ENCODE assay signal across 10 mouse cellular contexts in genomic region chr9:107637070-107637469, GRCm38 (mm10). TPM values are rescaled to one million over a fixed set of nuclear protein-coding genes. Genes with fewer than 3 reads are reported as not detected.
DNase-seq lines count a peak whose midpoint lies in the region; ATAC-seq lines count a peak whose summit lies in the region.
"Had no signal": no experiment of that assay in that cellular context is flagged by ENCODE, and none has a peak within 500 bp of the region (broad histone marks: within the 10 kb centered on the region; RNA-seq: fewer than 3 reads in every experiment).

No protein-coding gene starts in this region.

- 58% methylated on average over 7 of the region's 7 CpGs for WGBS in liver, embryonic 11.5 days
- 61% methylated on average over 7 of the region's 7 CpGs for WGBS in liver, embryonic 12.5 days (ENCODE audit: insufficient replicate concordance)
- WGBS in forebrain, embryonic 13.5 days: 2% methylated on average over 7 of the region's 7 CpGs

- H3K9ac ChIP-seq in liver, embryonic 11.5 days (ENCODE audit: low read depth, low read length): no peak overlapping the region
- H3K9ac ChIP-seq in liver, embryonic 12.5 days: no peak overlapping the region
- peak overlapping the region; percentile 48 for H3K9ac ChIP-seq in forebrain, embryonic 13.5 days

- no peak for DNase-seq in liver, embryonic 11.5 days (ENCODE audit: low spot score)
- DNase-seq in mesoderm, embryonic 11.5 days (ENCODE audit: low read depth, low spot score): peak; percentile 80
- DNase-seq in gastrocnemius, postnatal 36 days: no peak
- no peak for DNase-seq in urinary bladder, postnatal 36 days (ENCODE audit: low spot score in 2 of 2)
- no peak for DNase-seq in lung, adult 18-20 months
- DNase-seq: thymus, postnatal 14 days had no signal

- H3K4me2 ChIP-seq in liver, embryonic 11.5 days: no peak overlapping the region
- no peak overlapping the region for H3K4me2 ChIP-seq in liver, embryonic 12.5 days
- peak overlapping the region; percentile 31 for H3K4me2 ChIP-seq in forebrain, embryonic 13.5 days

- intact Hi-C loops in gastrocnemius, postnatal 36 days (cut with DNase I): no loop called here

- no peaks in the 10 kb centered on the region for H3K36me3 ChIP-seq in liver, embryonic 11.5 days (ENCODE audit: control insufficient read depth, insufficient read depth, low read length)
- 0 out of 2 replicates have a peak, but pooled peaks cover 1% of the 10 kb centered on the region for H3K36me3 ChIP-seq in liver, embryonic 12.5 days
- H3K36me3 ChIP-seq in forebrain, embryonic 13.5 days (ENCODE audit: poor library complexity, severe bottlenecking): no peaks in the 10 kb centered on the region

- no peaks in the 10 kb centered on the region for H3K27me3 ChIP-seq in liver, embryonic 11.5 days (replicated peaks; ENCODE audit: control insufficient read depth, insufficient read depth, low read length)
- H3K27me3 ChIP-seq in liver, embryonic 12.5 days (replicated peaks): no peaks in the 10 kb centered on the region
- H3K27me3 ChIP-seq in forebrain, embryonic 13.5 days: no peaks in the 10 kb centered on the region

- H3K27ac ChIP-seq in liver, embryonic 11.5 days (ENCODE audit: low read depth, low read length): peak overlapping the region; percentile 27; the same call in 1 of the 2 replicates
- H3K27ac ChIP-seq in liver, embryonic 12.5 days: no peak overlapping the region
- peak overlapping the region; percentile 89 for H3K27ac ChIP-seq in forebrain, embryonic 13.5 days

- no peak overlapping the region for H3K4me3 ChIP-seq in liver, embryonic 11.5 days (ENCODE audit: low read depth, low read length)
- H3K4me3 ChIP-seq in liver, embryonic 12.5 days: no peak overlapping the region
- H3K4me3 ChIP-seq in forebrain, embryonic 13.5 days: no peak overlapping the region; the same call in 1 of the 2 replicates

- H3K9me3 ChIP-seq in liver, embryonic 11.5 days (ENCODE audit: control insufficient read depth, low read length): no peaks in the 10 kb centered on the region
- H3K9me3 ChIP-seq in liver, embryonic 12.5 days (replicated peaks): no peaks in the 10 kb centered on the region
- H3K9me3 ChIP-seq in forebrain, embryonic 13.5 days (replicated peaks): no peaks in the 10 kb centered on the region

- no peak for ATAC-seq in liver, embryonic 11.5 days (replicated peaks; ENCODE audit: low FRiP score)
- ATAC-seq in liver, embryonic 12.5 days: no peak
- peak; percentile 41 for ATAC-seq in forebrain, embryonic 13.5 days

- peaks cover 16% of the 10 kb centered on the region for H3K4me1 ChIP-seq in liver, embryonic 11.5 days (replicated peaks; ENCODE audit: control insufficient read depth, insufficient read depth, low read length)
- peaks cover 59% of the 10 kb centered on the region for H3K4me1 ChIP-seq in liver, embryonic 12.5 days
- H3K4me1 ChIP-seq in forebrain, embryonic 13.5 days: peaks cover 68% of the 10 kb centered on the region

RNA-seq across cellular contexts. Expression of gene Gnai2, which starts 1.9 kb away (rescaled TPM):
- 217 and 233 TPM in 2 replicates for polyA plus RNA-seq in liver, embryonic 11.5 days (2014; fragmentation: Nextera tagmentation; extraction: Ambion mirVana)
- polyA plus RNA-seq in liver, embryonic 12.5 days (2016; fragmentation: Nextera tagmentation; extraction: Ambion mirVana): 206 and 210 TPM in 2 replicates
- 397 and 426 TPM in 2 replicates for polyA plus RNA-seq in forebrain, embryonic 13.5 days (2015; fragmentation: Nextera tagmentation; extraction: Ambion mirVana)
- total RNA-seq in gastrocnemius, postnatal 36 days (2021): 10 to 100 TPM; 65.2 to 70.5 TPM

RNA-seq across cellular contexts. Expression of gene Sema3b, which starts 28.0 kb away (rescaled TPM):
- 0.63 and 0.79 TPM in 2 replicates for polyA plus RNA-seq in liver, embryonic 11.5 days (2014; fragmentation: Nextera tagmentation; extraction: Ambion mirVana)
- polyA plus RNA-seq in liver, embryonic 12.5 days (2016; fragmentation: Nextera tagmentation; extraction: Ambion mirVana): 0.35 and 0.52 TPM in 2 replicates
- 1.8 and 2.0 TPM in 2 replicates for polyA plus RNA-seq in forebrain, embryonic 13.5 days (2015; fragmentation: Nextera tagmentation; extraction: Ambion mirVana)
- total RNA-seq in gastrocnemius, postnatal 36 days (2021): 10 to 100 TPM; 13.1 to 17.5 TPM
- total RNA-seq: hematopoietic stem cell, adult 5-6 weeks had no signal

RNA-seq across cellular contexts. Expression of gene Slc38a3, which starts 32.3 kb away (rescaled TPM):
- polyA plus RNA-seq in liver, embryonic 11.5 days (2014; fragmentation: Nextera tagmentation; extraction: Ambion mirVana): 3.9 and 4.0 TPM in 2 replicates
- 2.8 and 3.3 TPM in 2 replicates for polyA plus RNA-seq in liver, embryonic 12.5 days (2016; fragmentation: Nextera tagmentation; extraction: Ambion mirVana)
- 14.3 and 14.6 TPM in 2 replicates for polyA plus RNA-seq in forebrain, embryonic 13.5 days (2015; fragmentation: Nextera tagmentation; extraction: Ambion mirVana)
- total RNA-seq in gastrocnemius, postnatal 36 days (2021): 10 to 100 TPM; 60.6 to 81.6 TPM
- total RNA-seq: hematopoietic stem cell, adult 5-6 weeks; MEL had no signal

RNA-seq across cellular contexts. Expression of gene Gnat1, which starts 42.4 kb away (rescaled TPM):
- polyA plus RNA-seq in liver, embryonic 11.5 days (2014; fragmentation: Nextera tagmentation; extraction: Ambion mirVana): 4.7 and 5.0 TPM in 2 replicates
- polyA plus RNA-seq in liver, embryonic 12.5 days (2016; fragmentation: Nextera tagmentation; extraction: Ambion mirVana): 1.9 and 2.4 TPM in 2 replicates
- 1.3 and 1.8 TPM in 2 replicates for polyA plus RNA-seq in forebrain, embryonic 13.5 days (2015; fragmentation: Nextera tagmentation; extraction: Ambion mirVana)
- not detected for total RNA-seq in gastrocnemius, postnatal 36 days (2021)
- total RNA-seq: hematopoietic stem cell, adult 5-6 weeks had no signal

RNA-seq across cellular contexts. Expression of gene Ifrd2, which starts 49.6 kb away (rescaled TPM):
- 219 and 230 TPM in 2 replicates for polyA plus RNA-seq in liver, embryonic 11.5 days (2014; fragmentation: Nextera tagmentation; extraction: Ambion mirVana)
- polyA plus RNA-seq in liver, embryonic 12.5 days (2016; fragmentation: Nextera tagmentation; extraction: Ambion mirVana): 171 TPM in 2 replicates
- polyA plus RNA-seq in forebrain, embryonic 13.5 days (2015; fragmentation: Nextera tagmentation; extraction: Ambion mirVana): 15.4 and 20.8 TPM in 2 replicates
- total RNA-seq in gastrocnemius, postnatal 36 days (2021): 10 to 100 TPM; 48.2 to 55.8 TPM
